Mouse (Mus musculus): Measurements from ENCODE around the gene Tle1.

Gene Tle1

GRCm38 (mm10) chr4:72200559-72201409 lies at the start of gene Tle1:
Gene Tle1 (minus strand): TSS chr4:72200919.
- peak; percentile 100 for DNase-seq

DNA sequence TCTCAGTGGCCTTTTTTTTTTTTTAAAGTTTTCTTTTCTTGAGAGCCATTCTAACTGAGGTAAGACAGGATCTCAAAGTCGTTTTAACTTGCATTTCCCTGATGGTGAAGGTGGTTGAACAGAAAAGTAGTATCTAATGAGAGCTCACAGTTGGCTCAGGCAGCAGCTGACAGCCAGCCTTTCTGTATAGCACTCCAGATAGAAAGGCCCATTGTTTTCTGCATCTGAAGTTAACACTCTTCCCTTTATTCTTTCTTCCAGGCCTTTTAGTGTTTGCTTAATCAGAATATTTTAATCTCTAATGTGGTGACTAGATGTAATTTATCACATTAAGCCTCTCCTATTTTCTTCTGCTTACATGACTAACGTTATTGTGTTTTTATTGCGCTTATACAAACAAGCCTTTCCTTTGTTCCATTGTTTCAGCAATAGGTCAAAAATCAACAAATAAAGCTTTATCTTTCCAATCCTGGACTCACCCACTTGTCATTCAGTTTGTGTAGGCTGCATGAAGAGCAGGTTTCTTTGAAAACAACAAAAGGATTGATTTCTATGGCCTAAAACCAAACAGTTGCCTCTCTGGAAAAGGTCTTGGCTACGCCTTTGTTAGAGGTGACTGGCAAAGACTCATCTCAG lies 33.0 kb upstream of the Tle1 start:
- DNase-seq, result no peak

- DNase-seq, result no peak
Observed at GRCm38 (mm10) chr4:72232206-72232605, 31.5 kb upstream of the Tle1 start.

- DNase-seq, result no peak
Observed at GRCm38 (mm10) chr4:72230832-72231231, 30.1 kb upstream of the Tle1 start.

DNA sequence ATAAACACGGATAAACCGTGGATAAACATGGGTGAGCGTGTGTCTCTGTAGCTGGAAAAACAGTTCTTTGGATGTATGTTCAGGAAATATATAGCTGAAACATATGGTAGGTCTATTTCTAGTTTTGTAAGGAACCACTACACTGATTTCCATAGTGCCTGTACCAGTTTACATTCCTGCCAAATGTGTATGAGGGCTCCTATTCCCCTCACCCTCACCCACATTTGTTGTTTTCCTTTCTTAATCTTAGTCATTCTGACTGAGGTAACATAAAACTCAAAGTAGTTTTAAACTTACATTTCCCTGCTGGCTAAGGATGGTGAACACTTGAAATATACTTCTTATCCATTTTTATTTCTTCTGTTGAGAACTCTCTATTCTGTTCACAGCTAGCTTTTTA lies 20.9 kb upstream of the Tle1 start:
- no peak for DNase-seq

GRCm38 (mm10) chr4:72204420-72205045 lies 3.8 kb upstream of the Tle1 start:
- DNase-seq, result no peak

DNA sequence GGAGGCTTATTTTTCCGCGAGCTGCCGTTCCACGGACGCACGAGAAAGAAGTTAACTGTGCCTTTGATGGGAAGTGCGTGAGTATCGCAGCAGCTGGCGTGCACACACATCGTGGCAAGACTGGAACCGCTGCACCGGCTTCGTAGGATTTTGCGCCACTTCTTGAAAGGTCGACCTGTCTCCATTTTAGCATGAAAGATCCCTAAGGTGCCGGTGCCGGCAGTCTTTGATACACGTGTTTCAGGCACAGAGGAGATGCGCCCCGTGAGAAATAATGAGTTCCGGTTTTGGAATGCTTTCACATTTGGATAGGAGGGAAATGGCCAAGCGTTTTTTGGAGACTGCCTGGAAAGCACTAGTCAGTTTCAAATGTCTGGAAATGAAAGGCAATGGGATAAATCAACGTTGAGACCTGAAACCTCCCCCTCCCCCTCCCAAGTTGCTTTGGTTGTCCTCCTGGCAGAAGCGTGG lies 837 bp upstream of the Tle1 start:
- DNase-seq, result peak; percentile 45 to 61

DNA sequence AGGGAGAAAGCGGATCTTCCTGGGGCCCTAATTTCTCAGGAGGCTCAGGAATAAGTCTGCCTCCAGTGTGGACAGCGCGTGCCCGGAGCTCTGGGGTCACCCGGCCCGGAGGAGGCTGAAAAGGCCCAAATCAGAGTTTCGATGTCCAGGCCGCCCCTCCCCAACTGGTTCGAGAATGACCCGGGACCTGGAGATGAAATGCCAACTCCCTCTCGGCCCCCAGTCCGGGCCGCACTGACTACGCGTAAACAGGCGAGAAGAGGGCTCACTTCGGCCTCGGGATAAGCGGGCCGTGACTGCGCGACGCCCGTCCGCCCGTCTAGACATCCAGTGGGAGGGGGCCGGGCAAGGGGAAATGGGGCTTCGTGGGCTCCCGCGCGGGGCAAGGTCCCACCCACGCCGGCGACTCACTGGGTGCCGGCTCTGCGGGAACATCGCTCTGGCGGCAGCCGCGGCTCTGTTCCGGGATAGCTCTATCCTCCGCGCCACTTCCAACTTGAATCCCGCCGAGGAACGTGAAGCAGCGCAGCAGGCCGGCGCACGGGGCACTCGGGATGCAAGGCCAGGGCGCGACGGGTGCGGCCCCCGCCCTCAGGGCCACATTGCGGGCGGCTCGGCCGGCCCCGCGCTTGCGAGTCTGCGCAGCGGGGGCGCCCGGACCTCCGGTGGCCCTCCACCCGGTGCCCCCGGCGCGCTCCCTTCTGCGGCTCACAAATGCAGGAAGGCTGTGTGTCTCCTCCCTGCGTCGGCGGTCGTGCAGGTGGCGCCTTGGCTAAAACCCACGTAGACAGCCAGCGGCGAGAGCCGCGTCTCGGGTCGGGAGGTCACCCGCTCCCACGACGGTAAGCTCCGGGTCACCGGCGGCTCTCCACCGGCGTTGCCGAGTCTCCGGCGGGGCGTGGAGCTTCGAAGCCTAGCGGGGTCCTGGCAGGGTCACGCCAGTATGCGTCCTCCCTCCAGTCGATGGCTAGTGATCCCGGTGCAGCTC lies 854 bp downstream of the Tle1 start:
- DNase-seq, result peak; percentile 64 to 77

- DNase-seq, result peak; percentile 81 to 82
Observed at GRCm38 (mm10) chr4:72198877-72199411, 1.8 kb downstream of the Tle1 start.

DNA sequence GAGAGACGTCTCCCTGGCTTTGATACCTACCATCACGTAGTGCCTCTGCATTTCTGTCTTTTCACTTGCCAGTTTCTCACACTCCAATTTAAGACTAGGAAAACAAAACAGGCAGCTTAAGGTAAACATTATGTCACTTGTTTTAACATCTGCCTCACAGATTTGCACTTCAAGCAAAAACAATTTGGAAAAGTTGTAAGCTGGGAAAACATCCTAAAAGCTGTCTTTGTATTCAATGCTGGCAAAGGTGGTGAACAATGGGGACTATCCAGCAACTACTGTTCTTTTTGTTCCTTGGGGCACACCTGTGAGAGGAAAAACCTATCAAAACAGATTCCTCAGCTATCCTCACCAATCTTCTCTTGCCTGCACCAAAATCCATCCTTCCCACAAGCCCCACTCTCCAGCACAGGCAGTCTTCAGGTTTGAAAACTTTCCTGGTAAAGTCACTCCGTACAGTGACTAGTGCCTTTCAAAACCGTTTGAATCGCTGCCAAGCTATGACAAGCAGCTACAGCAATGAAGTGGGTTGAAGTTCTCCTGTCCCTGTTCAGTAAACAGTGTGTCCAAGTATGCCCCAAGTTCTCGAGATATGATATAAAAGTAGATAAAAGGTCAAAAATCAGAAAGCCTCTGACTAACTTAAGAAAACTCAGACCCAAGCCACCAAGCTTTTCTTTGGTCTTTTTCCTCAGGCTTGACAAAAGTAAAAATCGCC lies 2.7 kb downstream of the Tle1 start:
- peak; percentile 14 to 31 for DNase-seq

- no peak for DNase-seq
Observed at GRCm38 (mm10) chr4:72195116-72195835, 5.4 kb downstream of the Tle1 start.

DNA sequence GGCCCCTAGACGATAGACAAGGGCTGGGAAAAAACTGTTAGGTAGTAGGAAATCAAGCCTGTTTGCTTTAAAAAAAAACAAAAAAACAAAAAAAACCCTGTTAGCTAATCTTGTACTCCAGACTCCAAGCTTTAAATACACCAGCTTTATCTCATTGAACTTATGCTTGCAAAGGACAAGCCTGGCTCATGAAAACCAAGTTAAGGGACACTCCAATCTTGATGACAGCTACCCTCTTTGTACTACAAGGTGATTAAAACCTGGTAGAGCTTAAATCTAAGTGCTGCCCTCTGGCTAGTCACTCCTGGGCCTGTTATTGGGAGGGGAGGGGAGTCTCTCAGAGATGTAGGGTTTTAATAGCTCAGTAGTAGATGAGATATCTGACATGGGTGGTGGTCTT lies 7.4 kb downstream of the Tle1 start:
- no peak for DNase-seq

- no peak for DNase-seq
Observed at GRCm38 (mm10) chr4:72184476-72184875, 16.2 kb downstream of the Tle1 start.

- DNase-seq, result no peak
Observed at GRCm38 (mm10) chr4:72182343-72182988, 18.3 kb downstream of the Tle1 start.

GRCm38 (mm10) chr4:72175943-72176342 lies 24.8 kb downstream of the Tle1 start:
- no peak for DNase-seq

DNA sequence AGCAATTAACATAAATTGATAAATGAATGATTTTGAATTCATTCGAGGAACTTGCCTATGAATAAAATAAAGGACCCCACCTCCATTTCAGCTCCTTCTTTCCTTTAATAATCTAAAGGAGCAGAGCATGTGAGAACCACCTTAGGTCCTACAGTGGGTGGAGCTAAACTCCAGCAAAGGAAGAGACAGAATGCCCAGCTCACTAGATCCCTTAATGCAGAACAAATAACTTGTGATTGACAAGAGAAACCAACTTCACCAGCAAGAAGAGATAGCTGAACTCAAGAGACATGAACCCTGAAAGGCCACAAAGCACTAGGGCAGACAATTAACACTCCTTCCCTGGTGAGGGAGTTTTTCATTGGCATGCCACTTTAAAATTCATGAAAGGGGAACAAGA lies 32.5 kb downstream of the Tle1 start:
- no peak for DNase-seq

- DNase-seq, result no peak
Observed at GRCm38 (mm10) chr4:72167761-72168229, 32.9 kb downstream of the Tle1 start.

DNA sequence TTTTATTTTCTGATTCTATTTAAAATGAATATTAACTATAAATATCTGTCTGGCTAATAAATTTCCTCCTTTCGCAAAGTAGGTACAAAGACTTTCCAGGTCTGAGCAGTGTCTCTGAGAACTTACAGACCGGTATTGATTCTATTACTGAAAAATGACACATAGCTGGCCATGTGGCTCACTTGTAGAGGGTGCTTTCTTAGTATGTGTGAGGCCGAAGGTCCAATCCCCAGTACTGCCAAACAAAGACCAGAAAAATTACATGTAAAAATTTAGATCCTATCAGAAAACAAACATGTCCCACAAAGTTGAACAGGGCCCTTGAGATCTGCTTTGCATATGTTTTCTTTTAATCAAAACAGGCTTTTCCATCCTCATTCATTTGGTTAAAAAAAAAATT lies 33.5 kb downstream of the Tle1 start:
- DNase-seq, result no peak

DNA sequence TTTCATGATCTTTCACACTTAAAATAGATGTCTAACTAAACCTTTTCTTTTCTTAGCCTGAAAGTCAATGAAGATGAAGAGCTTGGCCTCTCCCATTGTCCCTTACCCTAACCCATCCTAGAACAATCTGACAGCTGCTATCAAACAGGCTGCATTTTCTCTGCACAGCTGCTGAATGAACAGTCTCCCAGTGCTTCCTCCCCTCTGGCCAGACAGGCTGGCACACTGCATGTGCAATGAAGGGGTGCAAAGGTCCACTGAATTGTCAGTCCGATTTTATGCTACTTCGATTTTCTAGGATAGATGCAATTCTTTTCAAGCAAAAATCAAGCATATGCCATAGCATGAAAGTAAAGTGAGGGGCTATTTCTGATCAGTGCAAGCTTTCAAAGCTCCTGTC lies 34.2 kb downstream of the Tle1 start:
- DNase-seq, result no peak

- DNase-seq, result no peak
Observed at GRCm38 (mm10) chr4:72165765-72166164, 35.0 kb downstream of the Tle1 start.
